Mouse (Mus musculus): ENCODE data around the gene Tulp4. TPM values are rescaled to one million over a fixed set of nuclear protein-coding genes. Genes with fewer than 3 reads are reported as not detected.
"Not testable (repeated sequence)": the region's sequence is repeated elsewhere in the genome, so short reads cannot be mapped to it uniquely, and the experiment has no call there.

Tulp4 gene
- total RNA-seq, 2 experiments from 2014 or later: 111 to 124 TPM

GRCm38 (mm10) chr17:6286169-6286568 lies 179.9 kb downstream of the Tulp4 start:
- DNase-seq; H3K4me3 ChIP-seq; intact Hi-C loops (cut with DNase I); H3K27ac ChIP-seq: not testable (repeated sequence)

- H3K4me3 ChIP-seq; H3K27ac ChIP-seq; intact Hi-C loops (cut with DNase I); DNase-seq: not testable (repeated sequence)
Observed at GRCm38 (mm10) chr17:6289045-6289444, 182.8 kb downstream of the Tulp4 start.

GRCm38 (mm10) chr17:6293882-6294281 lies 187.6 kb downstream of the Tulp4 start:
- DNase-seq; H3K4me3 ChIP-seq; H3K27ac ChIP-seq; intact Hi-C loops (cut with DNase I): not testable (repeated sequence)

- intact Hi-C loops (cut with DNase I); H3K27ac ChIP-seq; H3K4me3 ChIP-seq; DNase-seq: not testable (repeated sequence)
Observed at GRCm38 (mm10) chr17:6297060-6297795, 191.0 kb downstream of the Tulp4 start.

GRCm38 (mm10) chr17:6300190-6300863 lies 194.1 kb downstream of the Tulp4 start:
- intact Hi-C loops (cut with DNase I); H3K27ac ChIP-seq; H3K4me3 ChIP-seq; DNase-seq: not testable (repeated sequence)

Small RNA genes lying within 50 kb of the gene (microRNA-seq; reads per million reads assigned to microRNA genes)
- not detected for gene Gm22774

Other genes with a start within 250 kb of the Tulp4 start
- gene Synj2, start 165.2 kb upstream of the Tulp4 start, total RNA-seq (2021): 10 to 100 TPM; 26.3 to 36.9 TPM
- gene Serac1, start 26.7 kb upstream of the Tulp4 start, total RNA-seq (2021): 1 to 10 TPM; 6.5 to 7.3 TPM
- gene Gtf2h5, start 26.7 kb upstream of the Tulp4 start, total RNA-seq (2021): 10 to 100 TPM; 50.5 to 52.7 TPM
- gene Tmem181a, start 150.4 kb downstream of the Tulp4 start, total RNA-seq (2021): 1 to 10 TPM; 4.0 to 6.0 TPM
- 1 to 10 TPM; 3.7 to 4.7 TPM for gene Dynlt1a, start 211.1 kb downstream of the Tulp4 start, total RNA-seq (2021)

Measured in gastrocnemius, adult 2 months (tissue).